Mouse (Mus musculus): ENCODE results near the gene Ap2m1. TPM values are rescaled to one million over a fixed set of nuclear protein-coding genes. Genes with fewer than 3 reads are reported as not detected.
A peak's percentile ranks its signal among the peaks of the same experiment; 100 is the strongest.

The Ap2m1 gene
- total RNA-seq (2012; rRNA removed) (315 and 343 TPM in 2 replicates), total RNA-seq (2014; rRNA removed) (375 and 415 TPM in 2 replicates), polyA plus RNA-seq (2012; ENCODE audit: insufficient read length, low read depth) (304 and 319 TPM in 2 replicates)

DNA sequence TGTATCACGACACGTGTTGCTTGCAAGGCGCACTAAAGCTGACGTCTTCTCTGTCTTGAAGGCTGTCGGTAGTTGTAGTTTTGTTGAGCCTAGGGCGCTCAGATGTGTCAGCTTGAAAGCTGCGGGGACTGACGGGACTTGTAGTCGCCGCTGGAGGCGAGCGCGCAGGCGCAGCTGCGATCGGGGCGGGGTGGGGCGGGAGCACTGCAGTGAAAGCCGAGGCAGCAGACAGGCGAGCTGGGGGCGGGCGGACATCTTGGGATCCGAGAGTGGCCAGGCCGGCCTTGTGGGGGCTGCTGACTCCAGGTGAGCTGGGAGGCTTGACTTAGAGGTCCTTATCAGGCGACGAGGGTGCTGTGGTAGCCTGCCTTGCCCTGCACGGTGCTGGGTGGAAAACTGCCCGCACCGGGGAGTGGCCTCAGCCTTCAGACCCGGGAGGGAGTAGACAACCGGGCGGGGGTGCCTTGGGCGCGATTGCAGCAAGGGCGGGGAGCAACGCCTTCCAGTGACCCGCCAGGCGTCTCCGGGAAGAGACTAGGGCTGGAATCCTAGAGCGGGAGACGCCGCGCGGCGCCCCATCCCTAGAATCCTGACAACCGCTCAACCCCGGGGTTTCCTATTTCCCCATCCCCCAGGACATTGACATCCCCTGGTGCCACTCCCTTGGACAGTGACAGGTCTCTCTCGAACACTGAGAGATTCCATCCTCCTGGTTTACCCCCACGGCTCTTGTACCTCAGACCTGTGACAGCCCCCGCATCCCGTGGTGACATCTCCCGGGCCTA, at the start of gene Ap2m1:
Gene Ap2m1 (plus strand): TSS at position 183 of the 785 bp plus-strand sequence.
- DNase-seq (ENCODE audit: extremely low read depth) = peak; percentile 100
- dilution Hi-C loops (cut with MboI; ENCODE audit: extremely low pct_ligation_motif_present, extremely low pct_unique_long_range_greater_than_20kb, low sequenced_read_pairs) = no loop called here
- Histone ChIP-seq H3K36me3 (replicated peaks in 1 of 2; ENCODE audit: control insufficient read depth in 1 of 2, insufficient read depth in 1 of 2, low read length in 1 of 2) (peaks cover 40 to 58% of the 10 kb centered on the region in 2 experiments), H3K4me3 (replicated peaks in 1 of 3; ENCODE audit: low read depth in 2 of 3, low read length in 2 of 3, poor library complexity in 1 of 3) (peak within 1 kb of the TSS; percentile 60 to 89 (median 64)), H3K79me2 (replicated peaks; ENCODE audit: control insufficient read depth, extremely low read depth, insufficient read depth, poor library complexity, severe bottlenecking) (peaks cover 36% of the 10 kb centered on the region), H3K4me1 (ENCODE audit: control insufficient read depth in 1 of 2, insufficient read depth in 2 of 2) (peaks cover 6 to 32% of the 10 kb centered on the region in 2 experiments), H3K27ac (ENCODE audit: insufficient read depth, low read depth) (peak within 1 kb of the TSS; percentile 33; the same call in 1 of the 2 replicates), H3K9ac (ENCODE audit: insufficient read depth, low read depth) (peak within 1 kb of the TSS; percentile 93), H3K9me3 (replicated peaks; ENCODE audit: low read length) (no peaks in the 10 kb centered on the region), H3K27me3 (replicated peaks) (no peaks in the 10 kb centered on the region), H3K4me2 (ENCODE audit: insufficient read depth, low read depth, poor library complexity, severe bottlenecking) (peak within 1 kb of the TSS; percentile 68)
- no peak for TF ChIP-seq CHD1 (IDR thresholded peaks at IDR 0.05; ENCODE audit: low read depth, low read length)
- TF ChIP-seq PAX5 (IDR thresholded peaks at IDR 0.05; ENCODE audit: low read length) = no peak
- peak; percentile 83 for TF ChIP-seq IRF4 (IDR thresholded peaks at IDR 0.05; ENCODE audit: low read depth, low read length)
- peak; percentile 99 for TF ChIP-seq USF1 (IDR thresholded peaks at IDR 0.05; ENCODE audit: low read depth, low read length)
- TF ChIP-seq TCF12 (IDR thresholded peaks at IDR 0.05; ENCODE audit: low read depth, low read length) = peak; percentile 77
- TF ChIP-seq ZNF384 (IDR thresholded peaks at IDR 0.05; ENCODE audit: low read depth, low read length) = no peak
- TF ChIP-seq SIN3A (IDR thresholded peaks at IDR 0.05; ENCODE audit: low read length) = peak; percentile 100
- peak; percentile 88 for TF ChIP-seq MEF2A (IDR thresholded peaks at IDR 0.05; ENCODE audit: borderline replicate concordance, low read depth, low read length)
- peak; percentile 75; the same call in 1 of the 2 replicates for TF ChIP-seq MAFK (IDR thresholded peaks at IDR 0.05; ENCODE audit: insufficient replicate concordance, low read length)
- no peak for TF ChIP-seq EP300 (IDR thresholded peaks at IDR 0.05; ENCODE audit: low read length)
- no peak for TF ChIP-seq ZKSCAN1 (IDR thresholded peaks at IDR 0.05; ENCODE audit: borderline replicate concordance, low read depth, low read length)
- TF ChIP-seq NRF1 (IDR thresholded peaks at IDR 0.05; ENCODE audit: low read depth, low read length) = peak; percentile 92
- TF ChIP-seq CHD2 (IDR thresholded peaks at IDR 0.05; ENCODE audit: low read length) = peak; percentile 95
- TF ChIP-seq MAZ (IDR thresholded peaks at IDR 0.05; ENCODE audit: low read depth, low read length) = peak; percentile 98
- peak; percentile 90 for TF ChIP-seq ZMIZ1 (IDR thresholded peaks at IDR 0.05; ENCODE audit: low read depth, low read length)
- peak; percentile 97 for TF ChIP-seq HCFC1 (IDR thresholded peaks at IDR 0.05; ENCODE audit: low read depth, low read length)
- TF ChIP-seq MXI1 (IDR thresholded peaks at IDR 0.05; ENCODE audit: low read depth, low read length) = peak; percentile 98
- TF ChIP-seq GABPA (IDR thresholded peaks at IDR 0.05; ENCODE audit: insufficient replicate concordance, low read depth, low read length) = peak; percentile 99
- peak; percentile 98 for TF ChIP-seq POLR2AphosphoS2 (IDR thresholded peaks at IDR 0.05; ENCODE audit: low read depth, low read length)
- no peak for TF ChIP-seq SMC3 (IDR thresholded peaks at IDR 0.05; ENCODE audit: low read depth, low read length)
- TF ChIP-seq RAD21 (IDR thresholded peaks at IDR 0.05; ENCODE audit: low read depth, low read length) = no peak
- 0 out of 2 replicates have a peak, but pooled peaks have one; percentile 68 for TF ChIP-seq TBP (conservative IDR thresholded peaks at IDR 0.05; ENCODE audit: low read depth, low read length)
- peak; percentile 87 for TF ChIP-seq NELFE (IDR thresholded peaks at IDR 0.05; ENCODE audit: low read depth, low read length)
- no peak for TF ChIP-seq ZC3H11A (IDR thresholded peaks at IDR 0.05; ENCODE audit: low read depth, low read length)
- peak; percentile 100 for TF ChIP-seq MYC (IDR thresholded peaks at IDR 0.05; ENCODE audit: low read depth, low read length)
- TF ChIP-seq CTCF (conservative IDR thresholded peaks at IDR 0.05 in 1 of 2, IDR thresholded peaks at IDR 0.05 in 1 of 2; ENCODE audit: low read depth in 2 of 2, low read length in 2 of 2) = no peak
- TF ChIP-seq USF2 (conservative IDR thresholded peaks at IDR 0.05; ENCODE audit: low read depth, low read length) = peak; percentile 99
- peak; percentile 100 for TF ChIP-seq KAT2A (IDR thresholded peaks at IDR 0.05; ENCODE audit: insufficient replicate concordance, low read length)
- peak; percentile 99 for TF ChIP-seq MAX (IDR thresholded peaks at IDR 0.05; ENCODE audit: low read length)
- TF ChIP-seq UBTF (IDR thresholded peaks at IDR 0.05; ENCODE audit: low read depth, low read length) = 0 out of 2 replicates have a peak, but pooled peaks have one; percentile 59
- TF ChIP-seq ELF1 (IDR thresholded peaks at IDR 0.05; ENCODE audit: low read depth, low read length) = peak; percentile 98; the same call in 1 of the 2 replicates
- TF ChIP-seq ETS1 (conservative IDR thresholded peaks at IDR 0.05; ENCODE audit: low read depth, low read length) = peak; percentile 12; the same call in 1 of the 2 replicates
- peak; percentile 75; the same call in 1 of the 2 replicates for TF ChIP-seq JUND (conservative IDR thresholded peaks at IDR 0.05; ENCODE audit: low read depth, low read length)
- TF ChIP-seq E2F4 (IDR thresholded peaks at IDR 0.05; ENCODE audit: insufficient replicate concordance, low read depth, low read length) = 0 out of 2 replicates have a peak, but pooled peaks have one; percentile 78
- no peak for TF ChIP-seq RCOR1 (conservative IDR thresholded peaks at IDR 0.05; ENCODE audit: low read depth, low read length)
- TF ChIP-seq JUN (IDR thresholded peaks at IDR 0.05; ENCODE audit: insufficient read depth, low read depth, low read length) = peak; percentile 80
- TF ChIP-seq POLR2A (IDR thresholded peaks at IDR 0.05; ENCODE audit: low read depth, low read length) = peak; percentile 90
- TF ChIP-seq BHLHE40 (IDR thresholded peaks at IDR 0.05; ENCODE audit: low read depth, low read length) = peak; percentile 92
- in situ Hi-C loops (cut with MboI; ENCODE audit: low pct_ligation_motif_present, low pct_unique_long_range_greater_than_20kb, low sequenced_read_pairs) = no loop called here

Data from CH12.LX (cell line).